Mouse (Mus musculus) heart, postnatal 0 days (tissue): ENCODE measurements around the gene Hoxd3.

Experiments used
- CTCF ChIP-seq: IDR thresholded peaks from 2 replicates; pipeline ENCODE4 v1.5.1; 2016; ENCODE audit warnings: antibody characterized with exemption, control low read depth, low read depth
- EP300 ChIP-seq: IDR thresholded peaks from 2 replicates; pipeline ENCODE4 v1.6.1; 2016; ENCODE audit warnings: antibody characterized with exemption, low read depth

DNA sequence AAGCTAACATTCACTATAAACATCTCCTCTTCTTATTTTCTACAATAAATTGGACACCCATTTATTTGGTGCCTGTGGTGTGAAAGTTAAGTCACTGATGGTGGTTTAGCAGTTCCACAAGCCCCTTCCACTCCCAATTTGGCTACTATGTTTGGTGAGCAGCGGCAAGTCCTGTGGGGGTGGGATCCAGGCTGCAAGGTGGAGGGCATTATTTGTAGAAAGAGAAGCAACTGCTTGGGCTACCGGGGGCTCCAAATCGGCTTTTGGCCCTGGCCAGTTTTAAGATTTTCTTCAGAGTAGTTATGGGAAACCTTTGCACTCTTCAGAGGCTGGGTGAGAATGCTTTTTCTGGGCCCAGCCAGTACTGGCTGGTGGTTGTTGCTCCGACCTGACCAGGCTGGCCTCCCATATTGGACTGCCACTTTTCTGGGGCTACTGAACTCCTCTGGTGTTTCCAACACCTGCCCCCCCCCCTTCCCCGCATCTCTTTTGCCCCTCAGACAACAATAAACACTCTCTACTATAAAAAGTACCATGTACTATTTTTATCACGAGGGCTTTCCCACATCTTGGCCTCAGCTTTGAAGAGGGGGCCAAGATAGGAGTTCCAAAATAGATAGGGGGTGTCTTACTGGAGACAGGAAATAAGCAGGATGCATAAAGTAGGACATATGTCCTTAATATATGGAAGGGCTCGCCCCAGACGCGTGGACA, 20.2 kb downstream of the Hoxd3 start:
- no peak for TF ChIP-seq CTCF
- TF ChIP-seq EP300: no peak
